8 mouse cellular contexts compared by ENCODE assay signal in the genomic region with DNA sequence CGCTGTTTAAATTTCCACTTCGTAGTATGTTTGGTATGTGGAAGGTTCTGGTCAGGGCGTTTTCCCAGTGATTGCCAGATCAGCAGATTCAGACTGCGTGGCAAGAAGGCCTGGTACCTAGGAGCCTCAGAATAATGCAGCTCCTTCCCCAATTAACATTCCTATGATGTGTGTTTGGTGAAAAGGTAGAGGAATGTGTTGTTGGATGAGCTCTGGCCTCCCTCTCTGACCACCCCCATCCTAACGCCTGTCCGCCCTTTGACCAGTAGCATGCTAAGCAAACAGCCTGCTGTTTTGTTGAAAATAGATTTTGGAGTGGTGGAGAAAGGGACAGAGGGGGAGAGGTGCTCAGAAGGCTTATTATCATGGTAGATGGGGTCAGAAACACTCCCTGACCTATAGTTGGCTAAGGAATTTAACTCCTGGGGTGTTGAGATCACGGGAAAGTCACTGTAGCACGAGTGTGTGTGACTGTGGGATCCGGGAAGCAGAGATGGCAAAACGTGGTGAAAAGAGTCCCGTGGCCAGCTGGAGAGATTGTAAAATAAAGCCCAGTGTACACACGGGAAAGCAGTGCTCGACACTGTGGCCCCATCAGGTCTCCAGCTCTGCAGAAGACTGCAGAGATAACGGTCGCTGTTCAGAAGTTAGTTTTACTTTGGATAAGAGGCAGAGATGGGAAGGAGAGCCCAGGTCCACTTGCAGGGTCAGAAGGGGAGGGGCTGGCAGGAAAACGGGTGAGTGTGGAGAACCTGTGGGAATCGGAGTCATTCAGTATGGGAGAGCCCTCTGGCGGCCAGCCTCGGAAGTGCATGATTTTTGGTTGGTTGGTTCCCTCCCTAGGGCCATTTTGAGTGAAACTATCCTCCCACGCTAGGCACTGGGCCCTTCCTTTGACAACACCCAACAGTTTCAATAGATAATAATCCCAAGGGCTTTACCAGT. TPM values are rescaled to one million over a fixed set of nuclear protein-coding genes. Genes with fewer than 3 reads are reported as not detected.
DNase-seq lines count a peak whose midpoint lies in the region; ATAC-seq and TF ChIP-seq lines count a peak whose summit lies in the region.

No protein-coding gene starts in this region.

- H3K4me3 ChIP-seq in C2C12 (ENCODE audit: insufficient read depth, poor library complexity, severe bottlenecking): no peak overlapping the region
- H3K4me3 ChIP-seq in brown adipose tissue, adult 24 weeks (ENCODE audit: insufficient read depth, low read depth, low read length): peak overlapping the region; percentile 43
- H3K4me3 ChIP-seq in heart, embryonic 12.5 days: peak overlapping the region; percentile 31
- no peak overlapping the region for H3K4me3 ChIP-seq in kidney, postnatal 0 days (replicated peaks; ENCODE audit: low read depth, low read length)
- peak overlapping the region; percentile 8; the same call in 1 of the 2 replicates for H3K4me3 ChIP-seq in liver, embryonic 12.5 days
- no peak overlapping the region for H3K4me3 ChIP-seq in stomach, embryonic 14.5 days (ENCODE audit: low read depth, low read length)

- H3K27me3 ChIP-seq in C2C12 (ENCODE audit: control insufficient read depth, insufficient read depth, insufficient read length): no peaks in the 10 kb centered on the region
- H3K27me3 ChIP-seq in heart, embryonic 12.5 days (replicated peaks): no peaks in the 10 kb centered on the region
- H3K27me3 ChIP-seq in kidney, postnatal 0 days (ENCODE audit: insufficient read depth, low read length): no peaks in the 10 kb centered on the region
- no peaks in the 10 kb centered on the region for H3K27me3 ChIP-seq in liver, embryonic 12.5 days (replicated peaks)
- H3K27me3 ChIP-seq in stomach, embryonic 14.5 days (ENCODE audit: control insufficient read depth, insufficient read depth, low read length): no peaks in the 10 kb centered on the region

- peak overlapping the region; percentile 9; the same call in 1 of the 2 replicates for H3K9ac ChIP-seq in heart, embryonic 12.5 days
- H3K9ac ChIP-seq in kidney, postnatal 0 days (ENCODE audit: low read depth, low read length): no peak overlapping the region
- H3K9ac ChIP-seq in liver, embryonic 12.5 days: no peak overlapping the region; the same call in 1 of the 2 replicates
- H3K9ac ChIP-seq in stomach, embryonic 14.5 days (replicated peaks; ENCODE audit: low read depth, low read length): no peak overlapping the region

- TF ChIP-seq CTCF in C2C12 (IDR thresholded peaks at IDR 0.05; ENCODE audit: control insufficient read depth, insufficient read depth, insufficient read length): peak; percentile 75
- TF ChIP-seq CTCF in kidney, postnatal 0 days (IDR thresholded peaks at IDR 0.05; ENCODE audit: low read depth): peak; percentile 95

- 18% methylated on average over 20 of the region's 20 CpGs for WGBS in heart, embryonic 12.5 days
- 34% methylated on average over 20 of the region's 20 CpGs for WGBS in kidney, postnatal 0 days
- 35% methylated on average over 20 of the region's 20 CpGs for WGBS in liver, embryonic 12.5 days (ENCODE audit: insufficient replicate concordance)
- WGBS in stomach, embryonic 14.5 days: 24% methylated on average over 20 of the region's 20 CpGs

- peak; percentile 64; the same call in 1 of the 2 replicates for ATAC-seq in heart, embryonic 12.5 days (ENCODE audit: insufficient number of reproducible peaks, low FRiP score)
- ATAC-seq in kidney, postnatal 0 days (replicated peaks; ENCODE audit: low FRiP score, low read depth): peak; percentile 65
- ATAC-seq in liver, embryonic 12.5 days: no peak
- no peak for ATAC-seq in stomach, embryonic 14.5 days (ENCODE audit: insufficient number of reproducible peaks, insufficient read depth, low FRiP score, low read depth)

- no peaks in the 10 kb centered on the region for H3K9me3 ChIP-seq in heart, embryonic 12.5 days (replicated peaks)
- no peaks in the 10 kb centered on the region for H3K9me3 ChIP-seq in kidney, postnatal 0 days (replicated peaks; ENCODE audit: low read length)
- no peaks in the 10 kb centered on the region for H3K9me3 ChIP-seq in liver, embryonic 12.5 days (replicated peaks)
- H3K9me3 ChIP-seq in stomach, embryonic 14.5 days (ENCODE audit: control insufficient read depth, low read depth, low read length): no peaks in the 10 kb centered on the region

- peak overlapping the region; percentile 64 for H3K4me2 ChIP-seq in heart, embryonic 12.5 days
- H3K4me2 ChIP-seq in kidney, postnatal 0 days (ENCODE audit: low read length): peak overlapping the region; percentile 29
- H3K4me2 ChIP-seq in liver, embryonic 12.5 days: peak overlapping the region; percentile 56
- H3K4me2 ChIP-seq in stomach, embryonic 14.5 days (replicated peaks; ENCODE audit: low read depth, low read length): peak overlapping the region; percentile 24

- H3K27ac ChIP-seq in brown adipose tissue, adult 24 weeks (replicated peaks; ENCODE audit: low read depth, low read length): peak overlapping the region; percentile 2
- H3K27ac ChIP-seq in heart, embryonic 12.5 days (ENCODE audit: poor library complexity, severe bottlenecking): 0 out of 2 replicates have a peak overlapping the region, but pooled peaks have one; percentile 13
- 0 out of 2 replicates have a peak overlapping the region, but pooled peaks have one; percentile 9 for H3K27ac ChIP-seq in kidney, postnatal 0 days
- no peak overlapping the region for H3K27ac ChIP-seq in liver, embryonic 12.5 days
- H3K27ac ChIP-seq in stomach, embryonic 14.5 days (ENCODE audit: low read length): no peak overlapping the region

- peak; percentile 37 for DNase-seq in fat pad, adult 2 months (ENCODE audit: extremely low read depth, low read depth, low spot score)
- peak; percentile 90 for DNase-seq in kidney, postnatal 0 days (ENCODE audit: low spot score)
- peak; percentile 8 to 40 for DNase-seq in natural killer cell, adult 2 months (ENCODE audit: low spot score in 2 of 2)

- no peaks in the 10 kb centered on the region for H3K36me3 ChIP-seq in C2C12 (ENCODE audit: control insufficient read depth, insufficient read depth)
- H3K36me3 ChIP-seq in heart, embryonic 12.5 days: no peaks in the 10 kb centered on the region
- H3K36me3 ChIP-seq in kidney, postnatal 0 days (ENCODE audit: insufficient read depth, low read length): no peaks in the 10 kb centered on the region
- H3K36me3 ChIP-seq in liver, embryonic 12.5 days: no peaks in the 10 kb centered on the region
- no peaks in the 10 kb centered on the region for H3K36me3 ChIP-seq in stomach, embryonic 14.5 days (ENCODE audit: control insufficient read depth, insufficient read depth, low read length)

- no peaks in the 10 kb centered on the region for H3K79me2 ChIP-seq in C2C12 (ENCODE audit: control insufficient read depth, insufficient read depth)

- no peak overlapping the region for H3ac ChIP-seq in C2C12 (ENCODE audit: control insufficient read depth, insufficient read length, low read depth)

- H3K79me3 ChIP-seq in C2C12 (ENCODE audit: low read depth): no peaks in the 10 kb centered on the region

- peaks cover 8% of the 10 kb centered on the region; the same call in 1 of the 2 replicates for H3K4me1 ChIP-seq in brown adipose tissue, adult 24 weeks (ENCODE audit: control insufficient read depth, insufficient read depth, insufficient read length, low read length)
- peaks cover 28% of the 10 kb centered on the region for H3K4me1 ChIP-seq in heart, embryonic 12.5 days (replicated peaks)
- H3K4me1 ChIP-seq in kidney, postnatal 0 days (replicated peaks; ENCODE audit: insufficient read depth, low read length): no peaks in the 10 kb centered on the region; the same call in 1 of the 2 replicates
- peaks cover 52% of the 10 kb centered on the region for H3K4me1 ChIP-seq in liver, embryonic 12.5 days
- peaks cover 4% of the 10 kb centered on the region for H3K4me1 ChIP-seq in stomach, embryonic 14.5 days (ENCODE audit: control insufficient read depth, insufficient read depth, low read length)

TF ChIP-seq in C2C12, 6 proteins besides CTCF, POLR2A, EP300 and RAD21:
- no peak for TF ChIP-seq FOSL1 (IDR thresholded peaks at IDR 0.05; ENCODE audit: insufficient read depth, low read length, poor library complexity, severe bottlenecking)
- no peak for TF ChIP-seq MYOD1 (IDR thresholded peaks at IDR 0.05; ENCODE audit: control insufficient read depth, insufficient read length, low read depth)
- TF ChIP-seq MAX (IDR thresholded peaks at IDR 0.05): no peak
- no peak for TF ChIP-seq CEBPB (IDR thresholded peaks at IDR 0.05; ENCODE audit: low read depth)
- no peak for TF ChIP-seq MYOG (IDR thresholded peaks at IDR 0.05; ENCODE audit: control insufficient read depth, extremely low read depth, insufficient read length)
- no peak for TF ChIP-seq USF1 (IDR thresholded peaks at IDR 0.05; ENCODE audit: low read depth)

RNA-seq across cellular contexts. Expression of a gene that starts 59.9 kb away (rescaled TPM):
- polyA plus RNA-seq in C2C12 (2012; fragmentation: generic; extraction: Trizol): 0.02 TPM
- 0.50 TPM in 1 of 2 replicates, not detected in the other for polyA plus RNA-seq in brown adipose tissue, adult 24 weeks (2012; ENCODE audit: insufficient read depth, insufficient read length, missing spikeins)
- 3.6 and 4.0 TPM in 2 replicates for polyA plus RNA-seq in heart, embryonic 12.5 days (2016; fragmentation: Nextera tagmentation; extraction: Ambion mirVana)
- 1.0 and 1.2 TPM in 2 replicates for polyA plus RNA-seq in kidney, postnatal 0 days (2015; fragmentation: Nextera tagmentation; extraction: Ambion mirVana)
- 1.2 and 1.3 TPM in 2 replicates for polyA plus RNA-seq in liver, embryonic 12.5 days (2016; fragmentation: Nextera tagmentation; extraction: Ambion mirVana)
- 0.67 and 0.91 TPM in 2 replicates for polyA plus RNA-seq in stomach, embryonic 14.5 days (2014; fragmentation: Nextera tagmentation; extraction: Ambion mirVana)

Comparison
In these comparisons a context has a peak if more than half of its experiments do, and no peak if none do; other contexts are left out.
1. H3K4me3 ChIP-seq: peak in brown adipose tissue, adult 24 weeks (single experiment), heart, embryonic 12.5 days (single experiment) and liver, embryonic 12.5 days (single experiment); none in C2C12 (single experiment), kidney, postnatal 0 days (single experiment) and stomach, embryonic 14.5 days (single experiment).
2. H3K27ac ChIP-seq: peak in brown adipose tissue, adult 24 weeks (single experiment), heart, embryonic 12.5 days (single experiment) and kidney, postnatal 0 days (single experiment); none in liver, embryonic 12.5 days (single experiment) and stomach, embryonic 14.5 days (single experiment).
3. DNase-seq: peak in every context shown above with its lines; median percentile 90 in kidney, postnatal 0 days; 37 in fat pad, adult 2 months; 24 in natural killer cell, adult 2 months.
4. ATAC-seq: peak in heart, embryonic 12.5 days (single experiment) and kidney, postnatal 0 days (single experiment); none in liver, embryonic 12.5 days (single experiment) and stomach, embryonic 14.5 days (single experiment).
5. Peak in every context shown above with its lines, with median percentiles within 50 percentile points of each other: H3K4me2 ChIP-seq.